Mouse (Mus musculus): ENCODE results near the gene Fam129a. TPM values are rescaled to one million over a fixed set of nuclear protein-coding genes. Genes with fewer than 3 reads are reported as not detected.

Fam129a gene
- polyA plus RNA-seq, 1 experiment from 2014 or later: 10.5 TPM

DNA sequence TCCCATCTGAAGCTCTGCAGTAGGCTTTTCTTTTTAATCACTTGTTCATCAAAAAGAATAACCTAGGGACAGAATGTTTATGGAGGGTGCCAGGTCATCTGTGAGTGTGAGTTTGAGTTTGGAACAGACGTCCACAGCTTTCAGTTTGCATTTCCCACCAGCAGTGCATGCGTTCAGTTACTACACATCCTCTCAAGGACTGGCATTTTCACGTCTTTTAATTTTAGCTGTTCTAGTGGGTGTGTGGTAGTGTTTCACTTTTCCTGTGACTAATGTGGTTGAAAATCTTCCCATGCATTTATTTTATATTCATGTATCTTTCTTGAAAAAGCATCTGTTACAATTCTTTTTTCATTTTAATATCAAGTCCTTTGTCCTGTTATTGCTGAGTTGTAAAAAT lies 193.2 kb downstream of the Fam129a start:
- Histone ChIP-seq H3K4me3 (replicated peaks) (no peak overlapping the region), H3K36me3 (peaks cover 22% of the 10 kb centered on the region), H3K9me3 (replicated peaks) (no peaks in the 10 kb centered on the region), H3K9ac (no peak overlapping the region), H3K4me2 (no peak overlapping the region), H3K27ac (no peak overlapping the region), H3K4me1 (no peaks in the 10 kb centered on the region), H3K27me3 (no peaks in the 10 kb centered on the region)
- no peak for ATAC-seq (replicated peaks; ENCODE audit: low FRiP score)
- WGBS: 73% methylated on average over 3 of the region's 3 CpGs

DNA sequence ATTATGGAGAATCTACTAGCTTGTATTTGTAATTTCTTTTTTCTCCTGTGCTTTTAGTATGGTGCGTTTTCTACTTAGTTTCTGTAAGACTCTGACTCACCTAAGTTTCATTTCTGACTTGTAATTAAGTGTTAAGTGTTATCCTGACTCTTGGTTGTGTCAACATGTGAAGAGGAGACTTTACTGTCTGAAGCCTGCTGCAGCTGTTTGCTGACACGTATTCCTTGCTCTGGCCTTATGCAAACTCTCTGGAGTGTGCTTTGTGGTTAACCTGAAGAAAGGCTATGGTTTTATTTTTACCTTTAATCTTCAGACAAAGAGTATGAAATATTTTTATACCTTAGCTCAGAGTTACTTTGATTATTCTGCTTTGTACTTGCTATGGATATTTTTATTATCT lies 195.2 kb downstream of the Fam129a start:
- peaks cover 21% of the 10 kb centered on the region for H3K36me3 ChIP-seq
- no peak overlapping the region for H3K4me2 ChIP-seq
- H3K9ac ChIP-seq: no peak overlapping the region
- no peak overlapping the region for H3K27ac ChIP-seq
- H3K27me3 ChIP-seq: no peaks in the 10 kb centered on the region
- no peaks in the 10 kb centered on the region for H3K4me1 ChIP-seq
- 82% methylated on average over 2 of the region's 2 CpGs for WGBS
- no peak overlapping the region for H3K4me3 ChIP-seq (replicated peaks)
- no peak for ATAC-seq (replicated peaks; ENCODE audit: low FRiP score)
- no peaks in the 10 kb centered on the region for H3K9me3 ChIP-seq (replicated peaks)

DNA sequence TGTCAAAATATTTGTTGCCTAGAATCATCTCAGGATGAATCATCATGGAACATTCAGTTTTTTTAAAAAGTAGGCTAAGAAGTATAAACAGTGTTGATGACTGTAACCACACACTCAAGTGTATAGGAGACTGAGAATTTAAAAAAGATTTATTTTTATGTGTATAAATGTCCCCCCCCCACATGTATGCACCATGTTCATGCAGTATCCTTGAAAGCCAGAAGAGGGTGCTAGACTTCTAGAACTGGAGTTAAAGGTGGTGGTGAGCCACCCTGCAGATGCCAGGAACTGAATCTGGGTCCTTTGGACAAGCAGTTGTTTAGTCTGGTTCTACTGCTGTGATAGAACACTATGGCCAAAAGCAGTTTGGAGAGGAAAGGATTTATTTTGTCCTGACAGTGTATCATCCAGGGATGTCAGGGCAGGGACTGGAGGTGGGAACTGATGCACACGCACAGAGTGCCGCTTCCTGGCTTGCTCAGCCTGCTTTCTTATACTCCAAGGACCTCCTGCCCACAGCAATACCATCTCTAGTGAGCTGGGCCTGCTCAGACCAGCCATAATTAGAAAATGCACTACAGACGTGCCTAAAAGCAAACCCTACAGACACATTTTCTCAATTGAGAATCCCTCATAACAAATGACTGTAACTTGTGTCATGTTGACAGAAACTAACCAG lies 196.1 kb downstream of the Fam129a start:
- H3K9me3 ChIP-seq (replicated peaks): no peaks in the 10 kb centered on the region
- no peak overlapping the region for H3K4me3 ChIP-seq (replicated peaks)
- no peaks in the 10 kb centered on the region for H3K4me1 ChIP-seq
- ATAC-seq (replicated peaks; ENCODE audit: low FRiP score): no peak
- no peak overlapping the region for H3K9ac ChIP-seq
- H3K27me3 ChIP-seq: no peaks in the 10 kb centered on the region
- WGBS: 92% methylated on average over 3 of the region's 3 CpGs
- H3K36me3 ChIP-seq: peaks cover 20% of the 10 kb centered on the region
- H3K27ac ChIP-seq: no peak overlapping the region
- H3K4me2 ChIP-seq: no peak overlapping the region

DNA sequence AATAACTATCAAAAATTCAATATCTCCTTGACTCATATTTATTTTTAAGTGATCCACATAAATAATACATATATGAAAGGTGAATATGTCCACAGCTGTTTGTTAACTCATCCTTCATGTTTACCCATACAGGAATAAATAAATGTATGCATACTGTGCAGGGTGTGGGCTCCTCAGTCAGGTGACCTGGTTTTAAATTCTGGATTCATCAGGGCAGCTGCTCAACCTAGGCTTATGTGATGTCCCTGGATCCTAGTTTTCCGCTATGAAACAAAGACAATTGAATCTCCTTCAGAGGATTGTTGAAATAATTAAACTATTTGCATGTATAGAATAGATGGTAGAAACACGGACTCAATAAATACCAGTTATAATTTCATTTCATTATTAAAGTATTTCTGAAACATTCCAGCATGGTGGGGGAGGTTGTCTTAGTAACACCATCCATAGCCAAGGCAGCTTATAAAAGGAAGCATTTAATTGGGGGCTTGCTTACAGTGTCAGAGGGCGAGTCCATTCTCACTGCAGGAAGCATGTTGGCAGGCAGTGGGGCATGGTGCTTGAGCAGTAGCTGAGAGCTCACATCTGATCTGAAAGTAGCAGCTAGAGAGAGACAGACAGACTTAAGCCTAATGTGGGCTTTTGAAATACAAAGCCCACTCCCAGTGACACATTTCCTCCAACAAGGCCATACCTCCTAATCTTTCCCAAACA lies 198.4 kb downstream of the Fam129a start:
- no peak for ATAC-seq (replicated peaks; ENCODE audit: low FRiP score)
- no peak overlapping the region for H3K27ac ChIP-seq
- WGBS: 85% methylated on average over 3 of the region's 3 CpGs
- H3K4me2 ChIP-seq: no peak overlapping the region
- H3K4me1 ChIP-seq: no peaks in the 10 kb centered on the region
- H3K36me3 ChIP-seq: peaks cover 29% of the 10 kb centered on the region
- H3K9ac ChIP-seq: no peak overlapping the region
- no peaks in the 10 kb centered on the region for H3K9me3 ChIP-seq (replicated peaks)
- no peaks in the 10 kb centered on the region for H3K27me3 ChIP-seq
- no peak overlapping the region for H3K4me3 ChIP-seq (replicated peaks)

Other genes starting within 250 kb of the Fam129a start
- 421 and 464 TPM in 2 replicates for gene Ivns1abp, start 226.7 kb upstream of the Fam129a start, polyA plus RNA-seq (2015; fragmentation: Nextera tagmentation; extraction: Ambion mirVana)
- gene Swt1, start 142.7 kb upstream of the Fam129a start, polyA plus RNA-seq (2015; fragmentation: Nextera tagmentation; extraction: Ambion mirVana): 27.4 and 30.5 TPM in 2 replicates
- 46.4 and 50.4 TPM in 2 replicates for gene Trmt1l, start 142.6 kb upstream of the Fam129a start, polyA plus RNA-seq (2015; fragmentation: Nextera tagmentation; extraction: Ambion mirVana)
- gene Rnf2, start 70.2 kb upstream of the Fam129a start, polyA plus RNA-seq (2015; fragmentation: Nextera tagmentation; extraction: Ambion mirVana): 91.4 and 94.8 TPM in 2 replicates
- 15.7 and 17.2 TPM in 2 replicates for gene Edem3, start 184.2 kb downstream of the Fam129a start, polyA plus RNA-seq (2015; fragmentation: Nextera tagmentation; extraction: Ambion mirVana)